Mouse (Mus musculus) thymus, adult 2 months (tissue): ENCODE results near the gene Pik3ca.

Experiments used
- CTCF ChIP-seq: fragments of 200-500 bp; IDR thresholded peaks from 2 replicates; pipeline ENCODE4 v1.5.1; 2012; ENCODE audit warnings: mild to moderate bottlenecking, control low read depth, low read length, moderate library complexity, borderline replicate concordance; ENCODE audit not compliant: control insufficient read depth, poor library complexity, insufficient read depth; ENCODE audit errors: extremely low read depth
- POLR2A ChIP-seq: fragments of 200-500 bp; IDR thresholded peaks from 2 replicates; pipeline ENCODE4 v1.6.1; 2012; ENCODE audit warnings: mild to moderate bottlenecking, low read length, control low read depth, moderate library complexity; ENCODE audit not compliant: control insufficient read depth, poor library complexity, insufficient read depth; ENCODE audit errors: extremely low read depth

DNA sequence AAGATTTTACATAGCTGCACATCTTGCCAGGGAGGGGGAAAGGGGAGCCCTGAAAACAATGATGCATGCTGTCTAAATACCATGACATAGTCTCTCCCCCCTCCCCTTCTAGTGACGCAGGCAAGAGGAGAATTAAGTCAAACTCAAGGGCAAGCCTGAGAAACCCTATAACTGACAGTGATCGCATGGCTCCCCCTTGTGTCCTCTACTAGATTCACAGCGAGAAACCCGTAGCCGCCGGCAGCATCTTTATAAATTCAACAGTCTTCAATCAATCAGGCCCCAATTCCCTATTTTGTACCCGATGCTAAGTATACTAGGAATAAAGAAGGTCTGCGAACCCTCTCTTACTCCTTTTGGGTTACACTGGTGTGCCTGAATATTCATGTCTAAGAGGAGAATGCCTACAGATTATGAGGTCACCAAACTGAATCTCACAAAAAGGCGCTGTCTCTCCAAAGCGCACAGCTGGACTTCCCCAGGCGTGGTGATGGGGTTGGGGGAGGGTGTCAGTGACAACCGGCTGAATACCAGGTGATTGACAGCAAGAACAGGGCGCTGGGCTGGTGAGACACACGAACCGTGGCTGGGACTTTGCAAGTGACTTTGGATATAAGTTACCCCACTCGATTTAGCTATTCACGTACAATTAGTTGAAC is 111.3 kb downstream of the Pik3ca start:
- TF ChIP-seq CTCF (0 out of 2 replicates have a peak, but pooled peaks have one; percentile 28), POLR2A (no peak)
